Mouse (Mus musculus) spleen, adult 12 weeks (tissue): ENCODE measurements around the gene Fam171b.

ENCODE experiments used
- DNase-seq: peaks from one replicate; pipeline ENCODE4 v3.0.0; 2022; ENCODE audit warnings: low spot score

The Fam171b gene

DNA sequence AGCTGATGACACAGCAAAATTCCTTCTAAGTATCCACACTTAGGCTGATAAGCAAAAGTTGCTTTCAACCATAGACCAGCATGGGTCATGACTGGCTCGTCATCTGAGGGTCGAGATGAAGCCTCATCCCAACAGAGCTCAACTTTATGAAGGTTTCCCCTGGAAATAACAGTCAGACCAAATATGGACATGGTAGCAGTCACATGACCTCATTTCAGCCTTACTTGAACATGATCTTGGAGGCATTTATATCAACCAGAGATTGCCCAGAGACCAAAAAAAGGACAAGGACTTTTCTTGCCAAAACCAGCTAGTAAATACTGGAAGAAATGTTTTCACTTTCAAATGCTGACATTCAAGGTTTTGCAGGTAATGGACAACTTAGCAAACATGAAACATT lies 81.3 kb downstream of the Fam171b start:
- DNase-seq = no peak

GRCm38 (mm10) chr2:83901896-83902540 lies 89.6 kb downstream of the Fam171b start:
- no peak for DNase-seq

DNA sequence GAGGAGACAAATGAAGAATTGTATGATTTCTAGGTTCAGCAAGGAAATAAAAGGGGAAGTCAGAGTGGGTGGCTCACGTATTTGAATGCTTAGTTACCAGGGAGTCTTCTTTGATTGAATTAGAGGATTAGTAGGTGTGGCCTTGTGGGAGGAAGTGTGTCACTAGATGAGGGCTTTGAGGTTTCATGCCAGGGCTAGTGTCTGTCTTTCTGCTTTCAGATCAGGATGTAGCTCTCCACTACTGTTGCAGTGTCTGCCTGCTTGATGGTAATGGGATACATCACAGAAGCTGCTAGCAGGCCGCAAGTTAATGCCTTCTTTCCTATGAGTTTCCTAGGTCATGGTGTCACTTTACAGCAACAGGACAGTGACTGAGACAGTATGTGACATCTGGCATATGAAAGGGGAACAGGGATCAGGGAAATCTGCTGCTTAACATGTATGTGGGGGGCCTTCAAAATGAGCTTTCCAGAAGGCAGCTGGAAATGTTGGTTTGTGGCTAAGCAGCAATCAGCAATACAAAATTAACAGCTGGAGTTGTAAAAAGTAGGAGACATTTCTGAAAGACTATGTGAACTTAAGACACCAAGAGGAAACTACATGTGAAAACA lies 117.1 kb downstream of the Fam171b start:
- no peak for DNase-seq
